Mouse (Mus musculus): ENCODE data around the gene Spred2.
"Not testable (repeated sequence)": the region's sequence is repeated elsewhere in the genome, so short reads cannot be mapped to it uniquely, and the experiment has no call there.

Spred2 gene

GRCm38 (mm10) chr11:20020720-20021119, 96.5 kb downstream of the Spred2 start:
- DNase-seq (ENCODE audit: low spot score): peak; percentile 33

DNA sequence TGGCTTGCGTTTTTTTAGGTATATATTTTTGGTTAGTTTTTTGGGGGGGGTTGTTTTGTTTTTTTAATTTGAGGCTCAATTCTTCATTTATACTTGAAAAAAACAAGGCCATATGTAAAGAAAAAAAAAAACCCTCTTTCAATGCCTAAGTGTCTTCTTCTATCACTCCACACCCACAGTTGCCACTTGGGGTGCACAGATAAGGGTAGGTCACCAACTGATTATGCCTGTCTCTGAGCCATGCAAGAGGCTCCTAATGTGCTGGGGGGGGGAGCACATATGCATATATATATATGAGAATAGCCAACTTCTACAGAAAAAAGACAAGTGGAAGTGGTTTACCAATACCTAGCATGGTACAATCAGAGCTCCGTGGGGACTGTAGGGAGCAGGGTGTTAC, 98.3 kb downstream of the Spred2 start:
- DNase-seq (ENCODE audit: low spot score): no peak

GRCm38 (mm10) chr11:20022911-20023482, 98.8 kb downstream of the Spred2 start:
- no peak for DNase-seq (ENCODE audit: low spot score)

GRCm38 (mm10) chr11:20025899-20026298, 101.7 kb downstream of the Spred2 start:
- DNase-seq (ENCODE audit: low spot score): no peak

DNA sequence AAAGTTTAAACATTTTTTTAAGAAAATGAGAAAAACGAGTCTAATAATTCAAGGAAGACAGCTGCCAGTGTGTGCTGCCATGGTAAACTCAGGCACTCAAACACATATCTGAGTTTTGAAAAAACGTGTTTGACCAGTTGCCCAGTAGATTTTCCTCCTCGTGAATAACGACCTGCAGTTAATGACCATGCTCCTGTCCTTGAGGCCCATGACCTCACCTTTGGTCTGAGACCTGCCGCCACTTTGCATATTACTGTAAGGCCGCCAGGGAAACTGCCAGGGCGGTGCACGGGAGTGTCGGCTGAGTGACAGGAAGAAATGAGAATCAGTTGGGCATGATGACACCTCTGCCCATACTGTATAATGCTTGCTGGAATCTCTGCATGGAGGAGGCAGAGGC, 103.5 kb downstream of the Spred2 start:
- DNase-seq (ENCODE audit: low spot score): no peak

DNA sequence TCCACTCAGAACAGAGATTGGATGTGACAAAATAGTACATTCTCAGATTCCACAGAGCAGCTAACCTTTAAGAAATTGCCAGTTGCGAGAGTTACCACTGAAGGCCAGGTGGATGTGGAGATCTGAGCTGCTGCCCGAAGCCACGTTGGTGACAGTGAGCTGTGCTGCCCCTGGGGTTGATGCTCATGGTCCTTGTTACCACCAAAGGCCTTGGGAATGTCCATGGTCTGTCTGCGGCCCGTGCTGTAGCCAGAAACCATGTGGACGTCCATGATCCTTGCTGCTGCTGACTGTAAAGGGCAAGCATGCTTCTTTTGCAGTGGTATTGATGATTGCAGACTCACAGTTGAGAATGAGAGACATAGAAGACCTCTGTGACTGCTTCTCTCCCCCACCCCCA, 104.2 kb downstream of the Spred2 start:
- DNase-seq (ENCODE audit: low spot score): no peak

DNA sequence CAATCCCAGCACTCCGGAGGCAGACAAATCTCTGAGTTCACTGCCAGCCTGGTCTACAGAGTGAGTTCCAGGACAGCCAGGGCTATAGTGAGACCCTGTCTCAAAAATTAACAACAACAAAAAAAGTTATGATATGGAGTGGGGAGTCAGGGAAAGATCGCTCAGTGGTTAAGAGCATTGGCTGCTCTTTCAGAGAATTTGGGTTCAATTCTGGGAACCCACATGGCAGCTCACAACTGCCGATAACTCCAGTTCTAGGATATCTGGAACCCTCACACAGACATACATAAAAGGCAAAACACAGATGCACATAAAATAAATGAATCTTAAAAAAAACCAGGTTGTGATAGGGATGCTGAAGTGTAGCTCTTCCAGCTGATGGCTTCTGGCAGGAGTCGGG, 104.8 kb downstream of the Spred2 start:
- DNase-seq (ENCODE audit: low spot score): no peak

GRCm38 (mm10) chr11:20030973-20031372, 106.8 kb downstream of the Spred2 start:
- not testable (repeated sequence) for DNase-seq (ENCODE audit: low spot score)

- DNase-seq (ENCODE audit: low spot score): no peak
These were observed 107.4 kb downstream of the Spred2 start for GRCm38 (mm10) chr11:20031536-20031935.

GRCm38 (mm10) chr11:20033541-20034160, 109.5 kb downstream of the Spred2 start:
- DNase-seq (ENCODE audit: low spot score): peak; percentile 58

DNA sequence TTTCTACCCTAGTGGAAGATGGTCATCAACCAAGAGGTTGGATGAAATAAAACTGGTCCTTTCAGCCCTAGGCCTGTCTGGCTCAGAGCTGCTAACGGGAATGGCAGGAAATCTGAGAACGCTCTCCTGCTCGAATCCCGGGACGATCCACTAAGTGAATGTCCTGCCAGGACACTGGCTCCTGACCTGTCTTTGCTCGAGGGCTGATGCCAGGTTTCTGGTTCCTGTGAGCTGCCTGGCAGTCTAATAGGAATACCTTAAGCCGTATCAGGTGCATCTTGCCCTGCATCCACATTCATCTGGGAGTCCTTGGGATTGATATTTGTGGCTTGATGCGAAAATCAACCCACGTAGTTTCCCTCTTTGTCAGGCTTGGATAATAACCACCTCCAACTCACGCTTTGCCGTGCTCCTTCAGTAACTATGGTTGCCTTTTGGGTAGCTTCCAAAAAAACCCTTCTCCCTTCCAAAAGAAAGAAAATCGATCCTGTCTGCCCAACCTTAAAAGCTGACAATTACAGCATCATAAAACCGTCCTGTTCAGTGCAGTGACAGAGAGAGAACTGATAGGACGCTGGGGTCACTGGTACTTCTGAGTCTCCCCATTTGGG, 110.3 kb downstream of the Spred2 start:
- no peak for DNase-seq (ENCODE audit: low spot score)

- peak; percentile 81 for DNase-seq (ENCODE audit: low spot score)
These were observed 111.3 kb downstream of the Spred2 start for GRCm38 (mm10) chr11:20035343-20035928.

- DNase-seq (ENCODE audit: low spot score): peak; percentile 46
These were observed 111.8 kb downstream of the Spred2 start for GRCm38 (mm10) chr11:20035972-20036371.

DNA sequence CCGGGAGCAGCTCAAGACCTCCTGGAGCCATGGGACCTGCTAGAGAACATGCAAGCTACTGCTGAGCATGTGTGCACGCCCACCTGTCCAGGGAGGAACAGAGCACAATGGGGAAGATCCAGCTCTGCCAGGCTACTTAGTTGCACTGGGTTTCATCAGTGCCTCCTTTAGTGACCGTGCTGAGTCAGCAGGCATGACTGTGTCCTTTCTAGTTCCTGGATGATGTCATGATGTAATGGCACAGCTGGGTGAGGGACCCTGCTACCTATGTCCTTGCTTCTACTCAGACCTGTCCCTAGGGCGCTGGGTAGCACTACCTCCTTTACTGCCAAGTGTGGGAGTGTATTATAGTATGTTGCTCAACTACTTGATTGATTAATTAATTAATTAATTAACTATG, 113.6 kb downstream of the Spred2 start:
- peak; percentile 96 for DNase-seq (ENCODE audit: low spot score)

- DNase-seq (ENCODE audit: low spot score): peak; percentile 81
These were observed 114.5 kb downstream of the Spred2 start for GRCm38 (mm10) chr11:20038723-20039122.

- peak; percentile 45 for DNase-seq (ENCODE audit: low spot score)
These were observed 117.2 kb downstream of the Spred2 start for GRCm38 (mm10) chr11:20041164-20041920.

DNA sequence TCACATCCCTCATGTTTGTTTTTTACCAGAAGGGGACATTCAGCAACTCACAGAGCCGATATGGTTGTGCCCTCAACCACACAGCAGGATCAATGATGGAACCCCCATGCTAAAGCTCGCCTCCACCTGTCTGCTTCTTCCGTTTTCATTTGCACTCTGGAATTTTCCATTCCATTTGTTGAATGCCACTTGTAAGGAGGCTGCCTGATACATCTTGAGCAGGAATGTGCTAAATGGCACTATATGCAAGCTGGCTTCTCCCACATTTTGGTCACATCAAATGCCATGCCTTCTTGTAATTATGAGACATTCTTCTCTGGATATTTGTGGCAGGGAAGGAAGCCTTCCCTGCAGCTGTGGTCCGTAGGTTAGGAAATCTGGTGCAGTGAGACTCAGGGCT, 117.9 kb downstream of the Spred2 start:
- no peak for DNase-seq (ENCODE audit: low spot score)

DNA sequence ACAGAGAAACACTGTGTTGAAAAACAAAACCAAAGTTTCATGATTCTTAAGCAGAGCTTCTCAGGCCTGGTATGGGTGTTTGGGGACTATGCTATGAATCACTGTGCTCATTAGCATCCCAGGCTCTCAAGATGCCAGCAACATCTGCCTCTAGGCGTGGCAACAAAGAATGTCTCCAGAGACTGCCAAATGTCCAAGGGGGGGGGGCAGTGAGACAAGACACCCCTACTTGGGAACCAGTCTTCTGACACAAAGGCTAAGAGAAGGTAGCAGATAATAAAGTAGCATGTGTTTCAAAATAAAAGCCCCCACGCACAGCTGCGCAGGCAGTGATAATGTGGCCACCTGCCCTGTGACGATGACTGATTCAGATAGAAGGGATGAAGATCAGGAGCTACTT, 119.1 kb downstream of the Spred2 start:
- peak; percentile 78 for DNase-seq (ENCODE audit: low spot score)

DNA sequence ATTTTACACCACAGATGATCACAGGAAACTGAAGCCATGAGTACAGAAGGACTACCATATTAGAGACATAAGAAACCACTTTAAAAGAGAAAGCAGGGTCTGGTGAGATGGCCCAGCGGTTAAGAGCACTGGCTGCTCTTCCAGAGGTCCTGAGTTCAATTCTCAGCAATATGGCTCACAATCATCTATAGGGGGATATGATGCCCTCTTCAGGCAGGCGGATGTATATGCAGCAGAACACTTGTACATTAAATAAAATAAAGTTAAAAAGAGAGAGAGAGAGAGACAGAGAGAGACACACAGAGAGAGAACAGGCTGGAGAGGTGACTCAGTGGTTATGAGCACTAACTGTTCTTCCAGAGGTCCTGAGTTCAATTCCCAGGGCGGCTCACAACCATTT, 121.4 kb downstream of the Spred2 start:
- no peak for DNase-seq (ENCODE audit: low spot score)

- DNase-seq (ENCODE audit: low spot score): no peak
These were observed 128.8 kb downstream of the Spred2 start for GRCm38 (mm10) chr11:20052814-20053536.

DNA sequence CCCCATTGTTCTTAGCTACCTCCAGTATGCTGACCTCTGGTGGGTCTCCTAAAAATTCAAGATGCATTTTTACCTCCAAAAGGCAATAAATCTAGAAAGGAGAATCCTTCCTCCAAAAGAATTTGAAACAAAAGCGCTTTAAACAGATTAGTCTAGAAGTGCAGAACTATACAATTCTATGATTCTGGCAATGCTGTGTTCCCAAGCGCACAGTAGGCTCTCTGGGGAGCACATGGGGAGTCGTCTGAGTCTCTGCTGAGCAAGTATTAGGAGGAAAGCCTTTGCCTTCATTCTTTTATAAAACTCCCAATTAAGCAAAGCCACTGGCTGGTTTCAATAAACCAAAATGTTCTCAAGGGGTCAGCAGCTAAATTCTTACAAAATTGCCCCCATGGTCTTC, 129.8 kb downstream of the Spred2 start:
- no peak for DNase-seq (ENCODE audit: low spot score)

DNA sequence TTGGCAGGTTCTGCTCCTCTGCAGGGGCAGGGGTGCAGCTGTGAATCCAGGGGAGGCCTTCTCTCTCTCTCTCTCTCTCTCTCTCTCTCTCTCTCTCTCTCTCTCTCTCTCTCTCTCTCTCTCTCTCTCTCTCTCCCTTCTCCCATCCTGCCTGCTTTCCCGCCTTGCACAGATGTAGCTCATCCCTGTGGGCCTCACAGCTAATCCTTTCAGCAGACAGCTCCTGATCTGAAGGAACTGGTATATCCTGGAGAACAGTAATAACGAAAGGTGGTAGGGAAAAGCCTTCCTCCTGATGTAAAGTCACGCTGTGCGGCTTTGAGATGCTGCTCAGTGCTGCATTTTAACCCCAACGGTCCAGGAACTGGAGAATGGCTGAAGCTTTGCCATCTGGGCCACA, 130.4 kb downstream of the Spred2 start:
- no peak for DNase-seq (ENCODE audit: low spot score)

All from MN1 (cell line).